Mouse (Mus musculus) kidney, adult 2 months (tissue): ENCODE data around the gene Gp1bb. TPM values are rescaled to one million over a fixed set of nuclear protein-coding genes. Genes with fewer than 3 reads are reported as not detected.

Source experiments
- DNase-seq: peaks from one replicate; pipeline ENCODE4 v3.0.0; 2021
- H3K27ac ChIP-seq: fragments of 200-500 bp; 2 replicates; pipeline ENCODE4 v1.5.1; 2012; ENCODE audit warnings: low read depth, low read length, control low read depth, inconsistent platforms; ENCODE audit not compliant: insufficient read depth
- H3K27me3 ChIP-seq: fragments of 200-500 bp; replicated peaks from 2 replicates; pipeline ENCODE4 v1.6.1; 2012; ENCODE audit warnings: mild to moderate bottlenecking, moderate library complexity, low read length, inconsistent platforms; ENCODE audit not compliant: control insufficient read depth, insufficient read depth
- H3K36me3 ChIP-seq: fragments of 200-500 bp; 2 replicates; pipeline ENCODE4 v1.6.1; 2012; ENCODE audit warnings: mild to moderate bottlenecking, moderate library complexity, low read length, inconsistent platforms; ENCODE audit not compliant: control insufficient read depth, insufficient read depth
- H3K4me1 ChIP-seq: fragments of 200-500 bp; 2 replicates; pipeline ENCODE4 v1.6.1; 2011; ENCODE audit warnings: low read length; ENCODE audit not compliant: control insufficient read depth, insufficient read depth
- H3K4me3 ChIP-seq: fragments of 200-500 bp; 2 replicates; pipeline ENCODE4 v1.5.1; 2011; ENCODE audit warnings: mild to moderate bottlenecking, low read depth, low read length, control low read depth; ENCODE audit not compliant: insufficient read depth
- CTCF ChIP-seq: fragments of 200-500 bp; conservative IDR thresholded peaks from 2 replicates; pipeline ENCODE4 v1.5.1; 2011; ENCODE audit warnings: low read depth, mild to moderate bottlenecking, control low read depth, low read length, moderate library complexity, mixed read lengths; ENCODE audit not compliant: insufficient read depth, insufficient read length
- POLR2A ChIP-seq: fragments of 200-500 bp; IDR thresholded peaks from one replicate; pipeline ENCODE4 v1.6.1; 2011; ENCODE audit warnings: low read depth, low read length, control low read depth
- WGBS: fragments of 180-500 bp; shearing (Covaris S2); methylation state at CpG from one replicate; pipeline ENCODE4 v1.1.7; 2018; 5-methylcytosine and 5-hydroxymethylcytosine counted together
- polyA plus RNA-seq: library from polyadenylated mRNA; depleted of rRNA; stranded (reverse); fragments of >200 nt; gene quantifications from 2 replicates; pipeline ENCODE4 v1.2.3, GENCODE M21; 2012

The Gp1bb gene
- polyA plus RNA-seq, 1 experiment = 0.34 TPM

GRCm38 (mm10) chr16:18644485-18644884 is 22.3 kb upstream of the Gp1bb start:
- no peak for TF ChIP-seq CTCF
- no peak for DNase-seq
- Histone ChIP-seq H3K27ac (no peak overlapping the region), H3K4me3 (no peak overlapping the region), H3K4me1 (no peaks in the 10 kb centered on the region), H3K36me3 (no peaks in the 10 kb centered on the region), H3K27me3 (no peaks in the 10 kb centered on the region)
- WGBS = 76% methylated on average over 4 of the region's 4 CpGs

GRCm38 (mm10) chr16:18643406-18643998 is 21.3 kb upstream of the Gp1bb start:
- WGBS = 81% methylated on average over 11 of the region's 11 CpGs
- DNase-seq = no peak

GRCm38 (mm10) chr16:18642897-18643296 is 20.7 kb upstream of the Gp1bb start:
- H3K36me3 ChIP-seq = no peaks in the 10 kb centered on the region
- no peak overlapping the region for H3K4me3 ChIP-seq
- 79% methylated on average over 4 of the region's 4 CpGs for WGBS
- no peaks in the 10 kb centered on the region for H3K4me1 ChIP-seq
- H3K27ac ChIP-seq = no peak overlapping the region
- TF ChIP-seq CTCF (no peak), POLR2A (no peak)
- no peak for DNase-seq
- H3K27me3 ChIP-seq = no peaks in the 10 kb centered on the region

More at GRCm38 (mm10) chr16:18643406-18643998, 21.3 kb upstream of the Gp1bb start:
- Histone ChIP-seq H3K4me3 (no peak overlapping the region), H3K27me3 (no peaks in the 10 kb centered on the region), H3K27ac (no peak overlapping the region), H3K4me1 (no peaks in the 10 kb centered on the region), H3K36me3 (no peaks in the 10 kb centered on the region)
- TF ChIP-seq POLR2A = no peak
- no peak for TF ChIP-seq CTCF

- DNase-seq = no peak
- no peak overlapping the region for H3K4me3 ChIP-seq
- TF ChIP-seq CTCF (no peak), POLR2A (no peak)
These were observed 20.1 kb upstream of the Gp1bb start for GRCm38 (mm10) chr16:18642291-18642690.

GRCm38 (mm10) chr16:18639382-18639929 is 17.3 kb upstream of the Gp1bb start:
- WGBS = 77% methylated on average over 1 of the region's 1 CpGs

More at GRCm38 (mm10) chr16:18642291-18642690, 20.1 kb upstream of the Gp1bb start:
- 45% methylated on average over 7 of the region's 7 CpGs for WGBS
- Histone ChIP-seq H3K4me1 (no peaks in the 10 kb centered on the region), H3K36me3 (no peaks in the 10 kb centered on the region), H3K27ac (no peak overlapping the region), H3K27me3 (no peaks in the 10 kb centered on the region)

GRCm38 (mm10) chr16:18638396-18638795 is 16.2 kb upstream of the Gp1bb start:
- TF ChIP-seq POLR2A (no peak), CTCF (no peak)
- Histone ChIP-seq H3K27me3 (no peaks in the 10 kb centered on the region), H3K27ac (no peak overlapping the region), H3K36me3 (no peaks in the 10 kb centered on the region), H3K4me1 (no peaks in the 10 kb centered on the region), H3K4me3 (no peak overlapping the region)
- 55% methylated on average over 2 of the region's 2 CpGs for WGBS
- no peak for DNase-seq

More at GRCm38 (mm10) chr16:18639382-18639929, 17.3 kb upstream of the Gp1bb start:
- no peaks in the 10 kb centered on the region for H3K4me1 ChIP-seq
- TF ChIP-seq POLR2A = no peak
- no peak for TF ChIP-seq CTCF
- no peaks in the 10 kb centered on the region for H3K36me3 ChIP-seq
- DNase-seq = no peak
- H3K27me3 ChIP-seq = no peaks in the 10 kb centered on the region
- no peak overlapping the region for H3K27ac ChIP-seq
- no peak overlapping the region for H3K4me3 ChIP-seq

- whole genome bisulfite sequencing = 54% methylated on average over 3 of the region's 3 CpGs
- TF ChIP-seq CTCF = no peak
- no peak for TF ChIP-seq POLR2A
- Histone ChIP-seq H3K4me1 (no peaks in the 10 kb centered on the region), H3K27ac (no peak overlapping the region), H3K4me3 (no peak overlapping the region), H3K36me3 (no peaks in the 10 kb centered on the region), H3K27me3 (no peaks in the 10 kb centered on the region)
- no peak for DNase-seq
These were observed 14.6 kb upstream of the Gp1bb start for GRCm38 (mm10) chr16:18636804-18637203.
